9 mouse cellular contexts compared by ENCODE assay signal in genomic region chr17:69105799-69106401, GRCm38 (mm10). TPM values are rescaled to one million over a fixed set of nuclear protein-coding genes. Genes with fewer than 3 reads are reported as not detected.
DNase-seq lines count a peak whose midpoint lies in the region; ATAC-seq and TF ChIP-seq lines count a peak whose summit lies in the region.
"Had no signal": no experiment of that assay in that cellular context is flagged by ENCODE, and none has a peak within 500 bp of the region (broad histone marks: within the 10 kb centered on the region; RNA-seq: fewer than 3 reads in every experiment).

No protein-coding gene starts in this region.

- H3K4me3 ChIP-seq in kidney, embryonic 16.5 days (ENCODE audit: low read length) = no peak overlapping the region
- no peak overlapping the region for H3K4me3 ChIP-seq in hindbrain, postnatal 0 days (ENCODE audit: low read length)
- H3K4me3 ChIP-seq: liver, embryonic 13.5 days had no signal

- intact Hi-C loops in left cerebral cortex, postnatal 4 days (cut with DNase I) = loop anchor here (5.0 to 10.0 kb wide), 3 partner anchors 224 to 1244 kb away; no protein-coding TSS in a partner anchor

- TF ChIP-seq CTCF in hindbrain, postnatal 0 days (IDR thresholded peaks at IDR 0.05; ENCODE audit: low read depth) = peak; percentile 81

- ATAC-seq in kidney, embryonic 16.5 days (ENCODE audit: low FRiP score, low TSS enrichment) = no peak
- 0 out of 2 replicates have a peak, but pooled peaks have one; percentile 55 for ATAC-seq in hindbrain, postnatal 0 days
- ATAC-seq in activated CD4-positive, CD25-positive, alpha-beta regulatory T cell, adult 4 months = no peak

- peak; percentile 25 for DNase-seq in kidney, adult 18-20 months
- DNase-seq in ZHBTc4 (ENCODE audit: low read depth, low spot score) = peak; percentile 41
- peak; percentile 36 for DNase-seq in embryo, embryonic 11.5 days (ENCODE audit: low read depth, low spot score)
- peak; percentile 88 for DNase-seq in hindbrain, postnatal 0 days (ENCODE audit: low spot score)
- DNase-seq in left cerebral cortex, postnatal 4 days = peak; percentile 52
- peak; percentile 4 for DNase-seq in naive thymus-derived CD4-positive, alpha-beta T cell, adult 2 months (ENCODE audit: low read depth)
- DNase-seq: liver, embryonic 13.5 days had no signal

- H3K4me2 ChIP-seq in kidney, embryonic 16.5 days (replicated peaks; ENCODE audit: low read depth, low read length) = no peak overlapping the region
- H3K4me2 ChIP-seq in hindbrain, postnatal 0 days (ENCODE audit: low read depth, low read length) = no peak overlapping the region
- H3K4me2 ChIP-seq: liver, embryonic 13.5 days had no signal

- H3K27ac ChIP-seq in kidney, embryonic 16.5 days (ENCODE audit: low read length) = no peak overlapping the region
- no peak overlapping the region for H3K27ac ChIP-seq in hindbrain, postnatal 0 days
- H3K27ac ChIP-seq: liver, embryonic 13.5 days had no signal

- no peaks in the 10 kb centered on the region for H3K27me3 ChIP-seq in kidney, embryonic 16.5 days (ENCODE audit: insufficient read depth, low read length)
- H3K27me3 ChIP-seq in hindbrain, postnatal 0 days (ENCODE audit: insufficient read depth, low read length) = no peaks in the 10 kb centered on the region
- H3K27me3 ChIP-seq: liver, embryonic 13.5 days had no signal

- no peaks in the 10 kb centered on the region for H3K9me3 ChIP-seq in kidney, embryonic 16.5 days (ENCODE audit: low read length)
- no peaks in the 10 kb centered on the region for H3K9me3 ChIP-seq in hindbrain, postnatal 0 days (ENCODE audit: low read length)
- H3K9me3 ChIP-seq: liver, embryonic 13.5 days had no signal

- WGBS in kidney, embryonic 16.5 days = 34% methylated on average over 5 of the region's 5 CpGs
- WGBS in hindbrain, postnatal 0 days = 22% methylated on average over 5 of the region's 5 CpGs

- no peak overlapping the region for H3K9ac ChIP-seq in kidney, embryonic 16.5 days (replicated peaks; ENCODE audit: low read length)
- no peak overlapping the region for H3K9ac ChIP-seq in hindbrain, postnatal 0 days (replicated peaks; ENCODE audit: low read length)
- H3K9ac ChIP-seq: liver, embryonic 13.5 days had no signal

- H3K4me1 ChIP-seq in kidney, embryonic 16.5 days (ENCODE audit: insufficient read depth, low read length) = no peaks in the 10 kb centered on the region
- no peaks in the 10 kb centered on the region for H3K4me1 ChIP-seq in hindbrain, postnatal 0 days (ENCODE audit: insufficient read depth, low read length)
- H3K4me1 ChIP-seq: liver, embryonic 13.5 days had no signal

- no peaks in the 10 kb centered on the region for H3K36me3 ChIP-seq in kidney, embryonic 16.5 days (ENCODE audit: insufficient read depth, low read length)
- H3K36me3 ChIP-seq in hindbrain, postnatal 0 days (ENCODE audit: insufficient read depth, low read length) = no peaks in the 10 kb centered on the region
- H3K36me3 ChIP-seq: liver, embryonic 13.5 days had no signal

RNA-seq across cellular contexts. Expression of gene Epb41l3, which starts 30.4 kb away (rescaled TPM):
- 27.4 and 29.1 TPM in 2 replicates for polyA plus RNA-seq in kidney, embryonic 16.5 days (2015; fragmentation: Nextera tagmentation; extraction: Ambion mirVana)
- 105 and 110 TPM in 2 replicates for total RNA-seq in hindbrain, postnatal 0 days (2014; rRNA removed)
- polyA plus RNA-seq in hindbrain, postnatal 0 days (2015; fragmentation: Nextera tagmentation; extraction: Ambion mirVana) = 103 and 107 TPM in 2 replicates
- 10 to 100 TPM; 80.3 to 94.5 TPM for total RNA-seq in left cerebral cortex, postnatal 4 days (2021)
- under 1 TPM; 0.42 to 0.66 TPM for polyA plus RNA-seq in activated CD4-positive, CD25-positive, alpha-beta regulatory T cell, adult 4 months (2017; shearing (Covaris generic))

Comparison
In these comparisons a context has a peak if more than half of its experiments do, and no peak if none do; other contexts are left out.
1. DNase-seq: peak in every context shown above with its lines; median percentile 88 in hindbrain, postnatal 0 days; 52 in left cerebral cortex, postnatal 4 days; 41 in ZHBTc4; 36 in embryo, embryonic 11.5 days; 25 in kidney, adult 18-20 months; 4 in naive thymus-derived CD4-positive, alpha-beta T cell, adult 2 months.
2. RNA of gene Epb41l3, which starts 30.4 kb away (polyA plus RNA-seq): 103 to 107 TPM in hindbrain, postnatal 0 days and 27.4 to 29.1 TPM in kidney, embryonic 16.5 days; 0.42 to 0.66 TPM in activated CD4-positive, CD25-positive, alpha-beta regulatory T cell, adult 4 months; every median in the first group is over 10 times any median in the second.